Comparison of ENCODE assay signal across 9 mouse cellular contexts in the genomic region with DNA sequence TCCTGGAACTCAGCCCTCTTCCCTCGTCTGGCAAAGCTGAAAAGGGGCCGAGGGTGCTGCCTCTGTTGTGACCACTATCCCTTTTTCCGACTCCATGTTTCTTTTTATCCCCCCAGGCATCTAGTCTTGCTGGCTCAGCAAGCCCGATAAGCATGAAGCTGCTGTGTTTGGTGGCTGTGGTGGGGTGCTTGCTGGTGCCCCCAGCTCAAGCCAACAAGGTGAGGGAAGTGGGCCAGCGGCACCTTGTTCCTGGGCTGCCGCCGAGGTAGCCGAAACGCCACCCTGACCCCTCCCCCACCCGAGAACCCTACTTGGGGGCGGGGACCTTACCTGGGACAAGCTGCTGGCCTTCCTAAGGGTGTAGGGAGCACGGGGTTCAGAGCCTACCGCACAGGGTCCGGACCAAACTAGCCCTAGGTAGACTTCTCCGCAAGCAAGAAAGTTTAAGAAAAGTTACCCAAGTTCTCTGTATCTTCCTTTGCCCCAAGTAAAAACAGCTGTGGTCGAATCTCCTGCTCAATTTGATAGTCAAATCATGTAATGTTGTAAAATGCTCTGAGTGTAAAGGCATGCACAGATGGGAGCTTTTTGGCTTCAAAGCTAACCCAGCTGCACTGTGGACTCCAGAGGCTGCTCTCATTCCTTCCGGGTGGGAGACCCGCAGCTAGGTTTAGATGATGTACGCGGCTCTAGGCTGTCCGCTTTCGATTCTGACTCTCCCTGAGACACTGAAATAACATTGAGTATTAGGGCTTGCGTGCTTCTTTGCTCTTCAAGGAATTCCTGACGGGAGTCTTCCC. TPM values are rescaled to one million over a fixed set of nuclear protein-coding genes. Genes with fewer than 3 reads are reported as not detected.
DNase-seq lines count a peak whose midpoint lies in the region; ATAC-seq and TF ChIP-seq lines count a peak whose summit lies in the region.
"Had no signal": no experiment of that assay in that cellular context is flagged by ENCODE, and none has a peak within 500 bp of the region (broad histone marks: within the 10 kb centered on the region; RNA-seq: fewer than 3 reads in every experiment).

No protein-coding gene starts in this region.

- peak; percentile 50 to 57 for DNase-seq in B cell, adult 2 months
- DNase-seq in ES-E14 (ENCODE audit: low read depth, low spot score): peak; percentile 30
- peak; percentile 70 for DNase-seq in kidney, postnatal 14 days

- ATAC-seq in common myeloid progenitor, adult 5-6 weeks (replicated peaks; ENCODE audit: low read depth, poor library complexity, severe bottlenecking): 0 out of 2 replicates have a peak, but pooled peaks have one; percentile 15
- 0 out of 2 replicates have a peak, but pooled peaks have one; percentile 24 for ATAC-seq in heart, embryonic 14.5 days (ENCODE audit: insufficient number of reproducible peaks, insufficient read depth, low FRiP score, low read depth)
- 0 out of 2 replicates have a peak, but pooled peaks have one; percentile 6 for ATAC-seq in megakaryocyte, adult 5-6 weeks (ENCODE audit: poor library complexity, severe bottlenecking)
- ATAC-seq in stomach, embryonic 14.5 days (ENCODE audit: insufficient number of reproducible peaks, insufficient read depth, low FRiP score, low read depth): peak; percentile 49; the same call in 1 of the 2 replicates
- ATAC-seq in megakaryocyte progenitor cell, adult 5-6 weeks (replicated peaks; ENCODE audit: poor library complexity): no peak

- peaks cover 0 to 7% of the 10 kb centered on the region in 2 experiments for H3K4me1 ChIP-seq in ES-E14 (ENCODE audit: control insufficient read depth in 2 of 2, insufficient read depth in 2 of 2, low read length in 2 of 2, poor library complexity in 1 of 2)
- H3K4me1 ChIP-seq in heart, embryonic 14.5 days (ENCODE audit: control insufficient read depth in 2 of 2, insufficient read depth in 2 of 2, low read length in 2 of 2): peaks cover 2 to 16% of the 10 kb centered on the region in 2 experiments; a peak in 2 of 4 replicates
- H3K4me1 ChIP-seq in stomach, embryonic 14.5 days (ENCODE audit: control insufficient read depth, insufficient read depth, low read length): peaks cover 4% of the 10 kb centered on the region; the same call in 1 of the 2 replicates

- H3K27ac ChIP-seq in ES-E14 (ENCODE audit: insufficient read depth, low read depth, low read length, poor library complexity, severe bottlenecking): no peak overlapping the region
- peak overlapping the region; percentile 43 to 69 for H3K27ac ChIP-seq in heart, embryonic 14.5 days (replicated peaks in 1 of 2; ENCODE audit: control insufficient read depth in 1 of 2, insufficient read depth in 1 of 2, low read depth in 2 of 2, low read length in 2 of 2)
- peak overlapping the region; percentile 64; the same call in 1 of the 2 replicates for H3K27ac ChIP-seq in stomach, embryonic 14.5 days (ENCODE audit: low read length)

- 5% methylated on average over 24 of the region's 24 CpGs for WGBS in heart, embryonic 14.5 days
- WGBS in stomach, embryonic 14.5 days: 2% methylated on average over 24 of the region's 24 CpGs

- H3K4me3 ChIP-seq in ES-E14 (ENCODE audit: insufficient read depth in 1 of 2, low read depth in 1 of 2, low read length in 2 of 2, poor library complexity in 1 of 2, severe bottlenecking in 1 of 2): peak overlapping the region; percentile 73 to 88
- peak overlapping the region; percentile 85 to 94 for H3K4me3 ChIP-seq in heart, embryonic 14.5 days (ENCODE audit: control insufficient read depth in 1 of 2, insufficient read depth in 1 of 2, low read depth in 1 of 2, low read length in 2 of 2)
- H3K4me3 ChIP-seq in stomach, embryonic 14.5 days (ENCODE audit: low read depth, low read length): peak overlapping the region; percentile 85

- H3K36me3 ChIP-seq in ES-E14 (ENCODE audit: control insufficient read depth, insufficient read depth, low read length, poor library complexity, severe bottlenecking): peaks cover 4% of the 10 kb centered on the region; the same call in 1 of the 2 replicates
- peaks cover 37% of the 10 kb centered on the region for H3K36me3 ChIP-seq in heart, embryonic 14.5 days (ENCODE audit: control insufficient read depth, insufficient read depth, low read length)
- H3K36me3 ChIP-seq in stomach, embryonic 14.5 days (ENCODE audit: control insufficient read depth, insufficient read depth, low read length): peaks cover 25% of the 10 kb centered on the region; the same call in 1 of the 2 replicates

- in situ Hi-C loops in ES-E14 (cut with MboI; ENCODE audit: low sequenced_read_pairs in 2 of 2, unreplicated experiment in 2 of 2): no loop called here

- H3K4me2 ChIP-seq in heart, embryonic 14.5 days (ENCODE audit: low read length): peak overlapping the region; percentile 95
- H3K4me2 ChIP-seq in stomach, embryonic 14.5 days (replicated peaks; ENCODE audit: low read depth, low read length): peak overlapping the region; percentile 89

- peak overlapping the region; percentile 88 for H3K9ac ChIP-seq in ES-E14 (ENCODE audit: insufficient read depth, low read depth, low read length, poor library complexity, severe bottlenecking)
- H3K9ac ChIP-seq in heart, embryonic 14.5 days (ENCODE audit: low read length): peak overlapping the region; percentile 89
- H3K9ac ChIP-seq in stomach, embryonic 14.5 days (replicated peaks; ENCODE audit: low read depth, low read length): peak overlapping the region; percentile 81

- no peaks in the 10 kb centered on the region for H3K9me3 ChIP-seq in ES-E14 (ENCODE audit: control insufficient read depth, insufficient read depth, low read depth, low read length)
- no peaks in the 10 kb centered on the region for H3K9me3 ChIP-seq in heart, embryonic 14.5 days (ENCODE audit: control insufficient read depth, low read length)
- no peaks in the 10 kb centered on the region for H3K9me3 ChIP-seq in stomach, embryonic 14.5 days (ENCODE audit: control insufficient read depth, low read depth, low read length)

- no peaks in the 10 kb centered on the region for H3K27me3 ChIP-seq in heart, embryonic 14.5 days (ENCODE audit: control insufficient read depth, insufficient read depth, low read length)
- H3K27me3 ChIP-seq in stomach, embryonic 14.5 days (ENCODE audit: control insufficient read depth, insufficient read depth, low read length): no peaks in the 10 kb centered on the region

TF ChIP-seq in ES-E14, 5 proteins besides CTCF, POLR2A, EP300 and RAD21:
- TF ChIP-seq HCFC1 (IDR thresholded peaks at IDR 0.05; ENCODE audit: borderline replicate concordance, insufficient read depth, low read length) (no peak), CHD2 (IDR thresholded peaks at IDR 0.05; ENCODE audit: low read depth, low read length) (no peak), MAFK (IDR thresholded peaks at IDR 0.05; ENCODE audit: insufficient read depth, low read depth, low read length) (no peak), ZC3H11A (IDR thresholded peaks at IDR 0.05; ENCODE audit: borderline replicate concordance, low read depth, low read length) (no peak), ZNF384 (IDR thresholded peaks at IDR 0.05; ENCODE audit: low read depth, low read length) (no peak)
TF ChIP-seq in ES-E14: peak in this region for 0.

RNA-seq across cellular contexts. Expression of a gene that starts 10.6 kb away (rescaled TPM):
- 52.8 and 74.5 TPM in 2 replicates for total RNA-seq in ES-E14 (2012; rRNA removed)
- total RNA-seq in common myeloid progenitor, adult 5-6 weeks (2017): 20.9 and 22.0 TPM in 2 replicates
- polyA plus RNA-seq in heart, embryonic 14.5 days (2014; fragmentation: Nextera tagmentation; extraction: Ambion mirVana): 38.9 and 82.2 TPM in 2 replicates
- 2.5 and 3.9 TPM in 2 replicates for total RNA-seq in megakaryocyte, adult 5-6 weeks (2015)
- 2.8 and 3.7 TPM in 2 replicates for total RNA-seq in megakaryocyte, adult 5-6 weeks (2017)
- 127 and 136 TPM in 2 replicates for polyA plus RNA-seq in stomach, embryonic 14.5 days (2014; fragmentation: Nextera tagmentation; extraction: Ambion mirVana)
- total RNA-seq in megakaryocyte progenitor cell, adult 5-6 weeks (2015): 5.8 and 12.7 TPM in 2 replicates
- total RNA-seq in megakaryocyte progenitor cell, adult 5-6 weeks (2017): 5.1 and 9.2 TPM in 2 replicates

RNA-seq across cellular contexts. Expression of a gene that starts 12.4 kb away (rescaled TPM):
- total RNA-seq in ES-E14 (2012; rRNA removed): 0.04 TPM in 1 of 2 replicates, not detected in the other
- not detected in 2 replicates for total RNA-seq in common myeloid progenitor, adult 5-6 weeks (2017)
- polyA plus RNA-seq in heart, embryonic 14.5 days (2014; fragmentation: Nextera tagmentation; extraction: Ambion mirVana): 0.08 TPM in 1 of 2 replicates, not detected in the other
- not detected in 2 replicates for total RNA-seq in megakaryocyte, adult 5-6 weeks (2015)
- not detected in 2 replicates for total RNA-seq in megakaryocyte, adult 5-6 weeks (2017)
- polyA plus RNA-seq in stomach, embryonic 14.5 days (2014; fragmentation: Nextera tagmentation; extraction: Ambion mirVana): 0.13 and 0.19 TPM in 2 replicates
- not detected in 2 replicates for total RNA-seq in megakaryocyte progenitor cell, adult 5-6 weeks (2015)
- total RNA-seq in megakaryocyte progenitor cell, adult 5-6 weeks (2017): not detected in 2 replicates

RNA-seq across cellular contexts. Expression of a gene that starts 32.0 kb away (rescaled TPM):
- total RNA-seq in ES-E14 (2012; rRNA removed): not detected in 2 replicates
- not detected in 2 replicates for total RNA-seq in common myeloid progenitor, adult 5-6 weeks (2017)
- not detected in 2 replicates for polyA plus RNA-seq in heart, embryonic 14.5 days (2014; fragmentation: Nextera tagmentation; extraction: Ambion mirVana)
- not detected in 2 replicates for total RNA-seq in megakaryocyte, adult 5-6 weeks (2015)
- not detected in 2 replicates for total RNA-seq in megakaryocyte, adult 5-6 weeks (2017)
- polyA plus RNA-seq in stomach, embryonic 14.5 days (2014; fragmentation: Nextera tagmentation; extraction: Ambion mirVana): 0.97 and 1.2 TPM in 2 replicates
- not detected in 2 replicates for total RNA-seq in megakaryocyte progenitor cell, adult 5-6 weeks (2015)
- total RNA-seq in megakaryocyte progenitor cell, adult 5-6 weeks (2017): not detected in 2 replicates
- total RNA-seq: layer of hippocampus, postnatal 36 days had no signal

RNA-seq across cellular contexts. Expression of a gene that starts 34.0 kb away (rescaled TPM):
- total RNA-seq in ES-E14 (2012; rRNA removed): 15.8 and 17.2 TPM in 2 replicates
- total RNA-seq in common myeloid progenitor, adult 5-6 weeks (2017): not detected in 2 replicates
- 0.20 and 0.45 TPM in 2 replicates for polyA plus RNA-seq in heart, embryonic 14.5 days (2014; fragmentation: Nextera tagmentation; extraction: Ambion mirVana)
- total RNA-seq in megakaryocyte, adult 5-6 weeks (2015): 0.05 TPM in 1 of 2 replicates, not detected in the other
- total RNA-seq in megakaryocyte, adult 5-6 weeks (2017): not detected in 2 replicates
- polyA plus RNA-seq in stomach, embryonic 14.5 days (2014; fragmentation: Nextera tagmentation; extraction: Ambion mirVana): not detected in 2 replicates
- total RNA-seq in megakaryocyte progenitor cell, adult 5-6 weeks (2015): not detected in 2 replicates
- total RNA-seq in megakaryocyte progenitor cell, adult 5-6 weeks (2017): not detected in 2 replicates
